Mouse (Mus musculus) liver, embryonic 11.5 days (tissue): ENCODE measurements around the gene AI661453. TPM values are rescaled to one million over a fixed set of nuclear protein-coding genes. Genes with fewer than 3 reads are reported as not detected.

Source experiments
- ATAC-seq: fragments of 200-750 bp; cut with Nextera tagmentation; replicated peaks from 2 replicates; pipeline ENCODE4 v1.8.0; 2017; ENCODE audit warnings: moderate number of reproducible peaks, mild to moderate bottlenecking, moderate TSS enrichment, moderate library complexity; ENCODE audit not compliant: low FRiP score
- DNase-seq: peaks from one replicate; pipeline ENCODE4 v3.0.0-alpha.2; 2017; ENCODE audit warnings: low spot score
- H3K27ac ChIP-seq: fragments of 300-500 bp; sonication (generic); 2 replicates; pipeline ENCODE4 v1.5.1; 2014; ENCODE audit warnings: mild to moderate bottlenecking, low read depth, low read length, control low read depth
- H3K27me3 ChIP-seq: fragments of 300-500 bp; sonication (generic); replicated peaks from 2 replicates; pipeline ENCODE4 v1.6.1; 2014; ENCODE audit warnings: low read length, mixed read lengths; ENCODE audit not compliant: control insufficient read depth, insufficient read depth
- H3K36me3 ChIP-seq: fragments of 300-500 bp; sonication (generic); 2 replicates; pipeline ENCODE4 v1.6.1; 2014; ENCODE audit warnings: mild to moderate bottlenecking, low read length, moderate library complexity, mixed read lengths; ENCODE audit not compliant: control insufficient read depth, insufficient read depth
- H3K4me1 ChIP-seq: fragments of 300-500 bp; sonication (generic); replicated peaks from 2 replicates; pipeline ENCODE4 v1.6.1; 2014; ENCODE audit warnings: low read length, mixed read lengths; ENCODE audit not compliant: control insufficient read depth, insufficient read depth
- H3K4me2 ChIP-seq: fragments of 300-500 bp; sonication (generic); 2 replicates; pipeline ENCODE4 v1.6.1; 2014; ENCODE audit warnings: mild to moderate bottlenecking, control low read depth, moderate library complexity
- H3K4me3 ChIP-seq: fragments of 300-500 bp; sonication (generic); 2 replicates; pipeline ENCODE4 v1.5.1; 2014; ENCODE audit warnings: low read depth, low read length, control low read depth
- H3K9ac ChIP-seq: fragments of 300-500 bp; sonication (generic); 2 replicates; pipeline ENCODE4 v1.6.1; 2014; ENCODE audit warnings: low read depth, low read length, control low read depth
- H3K9me3 ChIP-seq: fragments of 300-500 bp; sonication (generic); 2 replicates; pipeline ENCODE4 v1.6.1; 2016; ENCODE audit warnings: low read length, inconsistent platforms, mixed read lengths; ENCODE audit not compliant: control insufficient read depth
- WGBS: fragments of 180-500 bp; shearing (Covaris S2); extraction: QIAGEN DNeasy Blood & Tissue Kit; methylation state at CpG from one replicate; pipeline ENCODE4 v1.1.7; 2014; 5-methylcytosine and 5-hydroxymethylcytosine counted together
- polyA plus RNA-seq: library from polyadenylated mRNA; unstranded; fragments of >200 nt; fragmentation: Nextera tagmentation; extraction: Ambion mirVana; gene quantifications from 2 replicates; pipeline ENCODE4 v1.2.1, GENCODE M21; 2014

Gene AI661453
- polyA plus RNA-seq, 1 experiment from 2014 or later, result 0.23 TPM

DNA sequence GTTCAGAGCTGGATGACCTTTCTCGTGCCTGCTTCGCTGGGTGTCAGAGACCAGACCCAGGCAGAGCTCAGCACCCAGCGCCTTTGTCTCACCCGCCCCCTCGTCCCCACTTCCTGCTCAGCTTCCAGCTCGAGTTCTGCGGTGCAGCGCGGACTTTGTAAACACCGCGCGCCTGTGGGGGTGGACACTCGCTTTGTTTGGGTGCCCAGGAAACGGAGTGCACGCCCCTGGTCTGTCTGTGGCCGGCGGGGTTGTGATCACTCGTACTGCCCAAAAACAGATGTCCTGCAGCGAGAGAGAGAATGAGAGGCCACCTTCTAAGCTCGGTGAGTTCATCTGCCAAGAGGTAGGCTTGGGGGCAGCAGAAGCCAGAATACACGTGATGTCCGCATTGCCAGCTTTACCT is 68.5 kb downstream of the AI661453 start, which contains the start of gene Ccnd3:
Ccnd3 (plus strand) TSS at position 111 of the 406 bp plus-strand sequence.
- Histone ChIP-seq H3K4me3 (peak within 1 kb of the TSS; percentile 56), H3K36me3 (peaks cover 3% of the 10 kb centered on the region; the same call in 1 of the 2 replicates), H3K27me3 (no peaks in the 10 kb centered on the region), H3K9ac (peak within 1 kb of the TSS; percentile 78), H3K27ac (peak within 1 kb of the TSS; percentile 77), H3K9me3 (no peaks in the 10 kb centered on the region), H3K4me1 (peaks cover 54% of the 10 kb centered on the region), H3K4me2 (peak within 1 kb of the TSS; percentile 67)
- ATAC-seq, result peak; percentile 23; the same call in 1 of the 2 replicates
- 1% methylated on average over 22 of the region's 22 CpGs for WGBS
- DNase-seq, result peak; percentile 76

GRCm38 (mm10) chr17:47505566-47505965 is 69.2 kb downstream of the AI661453 start:
- Histone ChIP-seq H3K4me1 (peaks cover 54% of the 10 kb centered on the region), H3K4me3 (peak overlapping the region; percentile 56), H3K9me3 (no peaks in the 10 kb centered on the region), H3K36me3 (0 out of 2 replicates have a peak, but pooled peaks cover 3% of the 10 kb centered on the region), H3K4me2 (peak overlapping the region; percentile 67), H3K27ac (peak overlapping the region; percentile 77), H3K9ac (peak overlapping the region; percentile 78), H3K27me3 (no peaks in the 10 kb centered on the region)
- no peak for DNase-seq
- no peak for ATAC-seq
- 52% methylated on average over 2 of the region's 2 CpGs for WGBS

DNA sequence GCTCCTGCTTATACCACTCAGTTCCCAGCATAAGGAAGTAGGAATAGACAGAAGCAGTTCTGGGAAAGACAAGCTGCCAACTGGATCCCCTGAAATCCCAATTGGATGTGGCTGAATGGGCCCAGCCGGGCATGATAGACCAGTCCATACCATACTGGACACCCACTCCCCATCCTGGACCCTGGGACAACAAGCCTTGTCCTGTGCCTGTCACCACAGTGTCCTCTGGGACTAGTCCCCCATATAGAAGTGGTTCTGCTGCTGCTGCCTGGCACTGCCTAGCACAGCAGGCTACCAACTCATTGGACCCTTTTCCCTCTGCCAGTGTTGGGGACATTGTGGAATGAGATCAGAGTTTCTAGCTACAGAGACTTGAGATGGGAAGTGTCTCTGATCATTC is 69.6 kb downstream of the AI661453 start:
- Histone ChIP-seq H3K36me3 (0 out of 2 replicates have a peak, but pooled peaks cover under 1% of the 10 kb centered on the region), H3K4me1 (peaks cover 52% of the 10 kb centered on the region), H3K27ac (no peak overlapping the region), H3K9me3 (no peaks in the 10 kb centered on the region), H3K27me3 (no peaks in the 10 kb centered on the region), H3K9ac (no peak overlapping the region), H3K4me2 (peak overlapping the region; percentile 67; the same call in 1 of the 2 replicates), H3K4me3 (no peak overlapping the region)
- ATAC-seq (no peak), DNase-seq (no peak)
- 80% methylated on average over 1 of the region's 1 CpGs for WGBS

- no peaks in the 10 kb centered on the region for H3K9me3 ChIP-seq
- H3K4me1 ChIP-seq, result peaks cover 52% of the 10 kb centered on the region
- no peak overlapping the region for H3K4me2 ChIP-seq
Observed at GRCm38 (mm10) chr17:47506697-47507096, 70.3 kb downstream of the AI661453 start.

DNA sequence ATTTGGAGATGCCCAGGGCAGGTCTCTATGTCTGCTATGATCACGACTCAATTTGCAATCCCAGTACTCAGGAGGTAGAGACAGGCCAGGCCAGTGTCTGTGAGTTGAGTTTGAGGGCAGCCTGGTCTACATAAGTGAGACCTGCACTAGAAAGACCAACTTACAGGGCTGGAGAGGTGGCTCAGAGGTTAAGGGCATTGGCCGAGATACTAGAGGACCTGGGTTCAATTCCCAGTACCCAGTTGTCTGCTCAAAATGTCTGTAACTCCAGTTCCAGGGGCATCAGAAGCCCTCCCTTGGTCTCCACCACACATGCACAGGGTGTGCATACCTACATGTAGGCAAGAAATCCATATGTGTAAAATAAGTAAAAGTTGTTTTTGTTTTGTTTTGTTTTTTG is 71.1 kb downstream of the AI661453 start:
- Histone ChIP-seq H3K4me3 (no peak overlapping the region), H3K9ac (peak overlapping the region; percentile 61), H3K36me3 (no peaks in the 10 kb centered on the region), H3K9me3 (no peaks in the 10 kb centered on the region), H3K4me1 (peaks cover 51% of the 10 kb centered on the region), H3K27ac (peak overlapping the region; percentile 96), H3K27me3 (no peaks in the 10 kb centered on the region), H3K4me2 (peak overlapping the region; percentile 74)
- no peak for DNase-seq
- ATAC-seq, result no peak
- WGBS, result 65% methylated on average over 2 of the region's 2 CpGs

More at GRCm38 (mm10) chr17:47506697-47507096, 70.3 kb downstream of the AI661453 start:
- no peaks in the 10 kb centered on the region for H3K27me3 ChIP-seq
- H3K4me3 ChIP-seq, result no peak overlapping the region
- no peaks in the 10 kb centered on the region for H3K36me3 ChIP-seq
- H3K27ac ChIP-seq, result no peak overlapping the region
- ATAC-seq (no peak), DNase-seq (no peak)
- WGBS, result 92% methylated on average over 4 of the region's 4 CpGs
- H3K9ac ChIP-seq, result no peak overlapping the region

- peaks cover 52% of the 10 kb centered on the region for H3K4me1 ChIP-seq
- no peaks in the 10 kb centered on the region for H3K9me3 ChIP-seq
- peak overlapping the region; percentile 38 for H3K4me3 ChIP-seq
- peak overlapping the region; percentile 96 for H3K27ac ChIP-seq
- H3K4me2 ChIP-seq, result peak overlapping the region; percentile 74
- H3K27me3 ChIP-seq, result no peaks in the 10 kb centered on the region
- WGBS, result 12% methylated on average over 12 of the region's 12 CpGs
- peak; percentile 79 for DNase-seq
- no peaks in the 10 kb centered on the region for H3K36me3 ChIP-seq
- peak overlapping the region; percentile 61 for H3K9ac ChIP-seq
- ATAC-seq, result peak; percentile 66
Observed at GRCm38 (mm10) chr17:47508012-47508608, 71.7 kb downstream of the AI661453 start.

- Histone ChIP-seq H3K27me3 (no peaks in the 10 kb centered on the region), H3K4me3 (no peak overlapping the region), H3K27ac (peak overlapping the region; percentile 50), H3K4me2 (no peak overlapping the region), H3K4me1 (peaks cover 54% of the 10 kb centered on the region), H3K9me3 (no peaks in the 10 kb centered on the region), H3K9ac (no peak overlapping the region), H3K36me3 (no peaks in the 10 kb centered on the region)
- 56% methylated on average over 9 of the region's 9 CpGs for WGBS
- no peak for ATAC-seq
- no peak for DNase-seq
Observed at GRCm38 (mm10) chr17:47509031-47509705, 72.8 kb downstream of the AI661453 start.

DNA sequence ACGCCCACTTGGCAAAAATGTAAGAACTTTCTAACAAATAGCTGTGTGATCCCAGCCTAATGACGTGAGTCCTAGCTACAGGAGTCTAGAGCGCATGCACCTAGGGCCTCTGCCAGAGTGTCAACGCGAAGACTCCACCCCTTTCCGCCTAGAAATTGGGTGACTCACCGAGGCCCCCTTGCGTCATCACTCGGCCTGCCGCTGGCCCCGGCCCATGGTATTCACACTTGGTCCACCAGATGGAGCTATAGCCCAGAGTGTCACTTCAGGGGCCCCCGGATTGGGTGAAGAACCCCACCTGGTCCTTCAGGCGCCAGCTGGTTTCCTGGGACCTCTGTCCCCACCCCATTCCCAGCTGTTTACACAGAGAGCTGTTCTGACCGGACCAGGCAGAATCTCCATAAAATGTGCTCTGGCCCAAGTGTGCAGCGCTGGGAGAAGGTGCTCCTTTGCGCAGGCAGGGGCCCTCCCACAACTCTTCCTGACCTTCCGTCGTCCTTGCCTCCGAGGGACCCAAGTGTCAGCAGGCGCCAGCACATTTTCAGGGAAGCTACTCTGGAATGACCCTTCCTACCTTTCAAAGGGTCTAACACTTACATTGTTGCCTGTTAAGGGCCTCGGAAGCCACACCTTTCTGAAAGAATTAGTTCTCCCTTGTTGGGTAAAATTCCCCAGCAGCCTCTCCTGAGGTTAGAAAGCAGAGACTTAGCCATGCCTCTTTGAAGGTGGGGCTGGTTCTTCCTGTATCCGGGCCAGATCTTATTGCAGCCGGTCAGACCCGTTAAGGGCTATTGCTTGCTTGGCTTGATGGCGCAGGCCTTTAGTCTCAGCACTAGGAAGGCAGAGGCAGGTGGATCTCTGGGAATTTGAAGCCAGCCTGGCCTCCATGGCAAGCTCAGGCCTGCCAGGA is 75.0 kb downstream of the AI661453 start:
- DNase-seq (peak; percentile 99), ATAC-seq (peak; percentile 88)
- H3K4me3 ChIP-seq, result peak overlapping the region; percentile 22; the same call in 1 of the 2 replicates
- 12% methylated on average over 25 of the region's 25 CpGs for WGBS
- peak overlapping the region; percentile 61 for H3K4me2 ChIP-seq
- H3K4me1 ChIP-seq, result peaks cover 39% of the 10 kb centered on the region
- H3K27ac ChIP-seq, result peak overlapping the region; percentile 66
- H3K9me3 ChIP-seq, result no peaks in the 10 kb centered on the region
- no peaks in the 10 kb centered on the region for H3K36me3 ChIP-seq
- no peaks in the 10 kb centered on the region for H3K27me3 ChIP-seq
- peak overlapping the region; percentile 70 for H3K9ac ChIP-seq
